Mouse (Mus musculus) MEL (cell line): ENCODE data around the gene Mib2. TPM values are rescaled to one million over a fixed set of nuclear protein-coding genes. Genes with fewer than 3 reads are reported as not detected.
"Not testable (repeated sequence)": the region's sequence is repeated elsewhere in the genome, so short reads cannot be mapped to it uniquely, and the experiment has no call there.

Experiments used
- DNase-seq: peaks from one replicate; pipeline ENCODE4 v3.0.0; 2011; ENCODE audit warnings: low read depth, low spot score
- H3K27ac ChIP-seq: 2 replicates; pipeline ENCODE4 v1.5.1; 2012; ENCODE audit warnings: low read depth, mild to moderate bottlenecking, control low read depth, low read length, moderate library complexity; ENCODE audit not compliant: control insufficient read depth
- H3K27me3 ChIP-seq, 2 experiments: fragments of 150-350 bp in 1 of 2; sonication (generic) in 1 of 2; 2 replicates each; pipeline ENCODE4 v1.6.1; 2012; ENCODE audit warnings: low read length in 2 of 2, mild to moderate bottlenecking in 2 of 2, improper control_type of control experiment in 1 of 2, moderate library complexity in 1 of 2; ENCODE audit not compliant: insufficient read depth in 2 of 2, control insufficient read depth in 1 of 2
- H3K36me3 ChIP-seq, 2 experiments: 2 replicates each; pipeline ENCODE4 v1.6.1; 2012 to 2014; ENCODE audit warnings: low read length in 2 of 2, improper control_type of control experiment in 1 of 2, inconsistent platforms in 1 of 2, mild to moderate bottlenecking in 1 of 2; ENCODE audit not compliant: insufficient read depth in 2 of 2, control insufficient read depth in 1 of 2
- H3K4me1 ChIP-seq, 2 experiments: fragments of 150-350 bp in 1 of 2; sonication (generic) in 1 of 2; 2 replicates each; pipeline ENCODE4 v1.6.1; 2012; ENCODE audit warnings: low read length in 2 of 2, improper control_type of control experiment in 1 of 2, mild to moderate bottlenecking in 1 of 2; ENCODE audit not compliant: insufficient read depth in 2 of 2, control insufficient read depth in 1 of 2
- H3K4me3 ChIP-seq, 2 experiments: fragments of 150-350 bp in 1 of 2; sonication (generic) in 1 of 2; 2 replicates each; pipeline ENCODE4 v1.5.1; 2012; ENCODE audit warnings: low read depth in 2 of 2, low read length in 2 of 2, mild to moderate bottlenecking in 2 of 2, moderate library complexity in 2 of 2, control low read depth in 1 of 2, improper control_type of control experiment in 1 of 2; ENCODE audit not compliant: control insufficient read depth in 1 of 2, insufficient read depth in 1 of 2
- H3K79me2 ChIP-seq: 2 replicates; pipeline ENCODE4 v1.6.1; 2012; ENCODE audit warnings: mild to moderate bottlenecking, low read length, moderate library complexity; ENCODE audit not compliant: control insufficient read depth, poor library complexity, insufficient read depth
- H3K9ac ChIP-seq: 2 replicates; pipeline ENCODE4 v1.6.1; 2012; ENCODE audit warnings: low read depth, mild to moderate bottlenecking, control low read depth, low read length, moderate library complexity; ENCODE audit not compliant: control insufficient read depth, poor library complexity, severe bottlenecking
- H3K9me3 ChIP-seq: fragments of 150-350 bp; sonication (generic); replicated peaks from 2 replicates; pipeline ENCODE4 v1.6.1; 2012; ENCODE audit warnings: mild to moderate bottlenecking, low read length, improper control_type of control experiment, moderate library complexity; ENCODE audit not compliant: insufficient read depth
- BHLHE40 ChIP-seq: IDR thresholded peaks from 2 replicates; pipeline ENCODE4 v1.6.1; 2012; ENCODE audit warnings: low read depth, mild to moderate bottlenecking, inconsistent platforms, low read length, improper control_type of control experiment, borderline replicate concordance
- CTCF ChIP-seq, 3 experiments: IDR thresholded peaks in 2 of 3; conservative IDR thresholded peaks in 1 of 3; 2 replicates each; pipeline ENCODE4 v1.5.1; 2011 to 2012; ENCODE audit warnings: low read length in 3 of 3, low read depth in 2 of 3, mild to moderate bottlenecking in 2 of 3, improper control_type of control experiment in 1 of 3, inconsistent platforms in 1 of 3, mixed read lengths in 1 of 3, moderate library complexity in 1 of 3; ENCODE audit not compliant: control insufficient read depth in 1 of 3, insufficient read depth in 1 of 3, poor library complexity in 1 of 3, severe bottlenecking in 1 of 3
- E2F4 ChIP-seq: IDR thresholded peaks from 2 replicates; pipeline ENCODE4 v1.6.1; 2011; ENCODE audit warnings: low read depth, low read length, improper control_type of control experiment, borderline replicate concordance
- HCFC1 ChIP-seq: IDR thresholded peaks from 2 replicates; pipeline ENCODE4 v1.6.1; 2012; ENCODE audit warnings: low read depth, mild to moderate bottlenecking, inconsistent platforms, low read length, improper control_type of control experiment, moderate library complexity
- KAT2A ChIP-seq: conservative IDR thresholded peaks from 2 replicates; pipeline ENCODE4 v1.6.1; 2012; ENCODE audit warnings: low read depth, low read length, improper control_type of control experiment, inconsistent platforms
- MAX ChIP-seq: IDR thresholded peaks from 2 replicates; pipeline ENCODE4 v1.6.1; 2011; ENCODE audit warnings: low read length, improper control_type of control experiment
- MXI1 ChIP-seq: IDR thresholded peaks from 2 replicates; pipeline ENCODE4 v1.6.1; 2011; ENCODE audit warnings: mild to moderate bottlenecking, low read depth, low read length, improper control_type of control experiment
- SMC3 ChIP-seq: IDR thresholded peaks from 2 replicates; pipeline ENCODE4 v1.6.1; 2011; ENCODE audit warnings: low read depth, low read length, improper control_type of control experiment
- ZNF384 ChIP-seq: IDR thresholded peaks from 2 replicates; pipeline ENCODE4 v1.6.1; 2012; ENCODE audit warnings: low read depth, mild to moderate bottlenecking, inconsistent platforms, low read length, improper control_type of control experiment
- polyA plus RNA-seq, 2 experiments: library from polyadenylated mRNA; stranded (reverse) in 1 of 2; unstranded in 1 of 2; fragments of >175 nt in 1 of 2; fragments of >200 nt in 1 of 2; gene quantifications; 2 replicates each; pipeline versions ENCODE4 v1.2.1 to v1.2.4; 2012; ENCODE audit warnings: low replicate concordance in 2 of 2, low read depth in 1 of 2; ENCODE audit not compliant: insufficient read length in 2 of 2, insufficient read depth in 1 of 2, missing spikeins in 1 of 2
- total RNA-seq: library from RNA; depleted of rRNA; stranded (reverse); fragments of 300-350 nt; gene quantifications from 2 replicates; pipeline ENCODE4 v1.2.3, GENCODE M21; 2012

The Mib2 gene
- total and polyA plus RNA-seq, 3 experiments = 21.4 to 38.3 TPM; not detected in 1

GRCm38 (mm10) chr4:155675991-155676390 lies 7.0 kb upstream of the Mib2 start:
- Histone ChIP-seq H3K36me3 (no peaks in the 10 kb centered on the region), H3K79me2 (no peaks in the 10 kb centered on the region), H3K27me3 (no peaks in the 10 kb centered on the region), H3K4me1 (no peaks in the 10 kb centered on the region), H3K9ac (no peak overlapping the region), H3K4me3 (no peak overlapping the region), H3K9me3 (no peaks in the 10 kb centered on the region), H3K27ac (no peak overlapping the region)
- peak; percentile 40 for TF ChIP-seq SMC3
- TF ChIP-seq CTCF (IDR thresholded peaks at IDR 0.05 in 2 of 3, conservative IDR thresholded peaks at IDR 0.05 in 1 of 3; ENCODE audit: control insufficient read depth in 1 of 3, insufficient read depth in 1 of 3, low read depth in 2 of 3, low read length in 3 of 3, poor library complexity in 1 of 3, severe bottlenecking in 1 of 3) = peak; percentile 13 to 36 (median 22); a peak in 3 of 6 replicates
- no peak for TF ChIP-seq MAX
- TF ChIP-seq HCFC1 = no peak
- DNase-seq = peak; percentile 40

- peaks cover 5% of the 10 kb centered on the region; the same call in 1 of the 2 replicates for H3K79me2 ChIP-seq
- peaks cover 2 to 3% of the 10 kb centered on the region in 2 experiments; a peak in 1 of 4 replicates for H3K4me1 ChIP-seq
- H3K27ac ChIP-seq = no peak overlapping the region
- H3K9ac ChIP-seq = no peak overlapping the region
- H3K4me3 ChIP-seq = no peak overlapping the region
- no peak for DNase-seq
- H3K36me3 ChIP-seq = peaks cover 0 to 2% of the 10 kb centered on the region in 2 experiments; a peak in 1 of 4 replicates
- H3K27me3 ChIP-seq = no peaks in the 10 kb centered on the region
- TF ChIP-seq BHLHE40 = no peak
- TF ChIP-seq E2F4 = no peak
- TF ChIP-seq ZNF384 = peak; percentile 67
- 0 out of 6 replicates have a peak, but pooled peaks of 1 of the 3 experiments have one; percentile 0 for TF ChIP-seq CTCF (IDR thresholded peaks at IDR 0.05 in 2 of 3, conservative IDR thresholded peaks at IDR 0.05 in 1 of 3; ENCODE audit: control insufficient read depth in 1 of 3, insufficient read depth in 1 of 3, low read depth in 2 of 3, low read length in 3 of 3, poor library complexity in 1 of 3, severe bottlenecking in 1 of 3)
- no peak for TF ChIP-seq KAT2A
- TF ChIP-seq MXI1 = no peak
- H3K9me3 ChIP-seq = no peaks in the 10 kb centered on the region
Observed at GRCm38 (mm10) chr4:155672082-155672481, 3.1 kb upstream of the Mib2 start.

- not testable (repeated sequence) for H3K9ac ChIP-seq, DNase-seq, H3K27ac ChIP-seq, H3K4me1 ChIP-seq, H3K4me3 ChIP-seq, H3K27me3 ChIP-seq, H3K79me2 ChIP-seq, H3K9me3 ChIP-seq, H3K36me3 ChIP-seq
Observed at GRCm38 (mm10) chr4:155670236-155670635, 1.2 kb upstream of the Mib2 start.
